Mouse (Mus musculus) adrenal gland, postnatal 4 days (tissue): Measurements from ENCODE around the gene Bri3. TPM values are rescaled to one million over a fixed set of nuclear protein-coding genes. Genes with fewer than 3 reads are reported as not detected.
A peak's percentile ranks its signal among the peaks of the same experiment; 100 is the strongest.
"Not testable (repeated sequence)": the region's sequence is repeated elsewhere in the genome, so short reads cannot be mapped to it uniquely, and the experiment has no call there.

Experiments
- DNase-seq, 2 experiments: peaks; one replicate each; pipeline ENCODE4 v3.0.0; 2021 to 2022; ENCODE audit warnings: low spot score in 2 of 2, mixed read lengths in 2 of 2
- total RNA-seq, 2 experiments: library from RNA; stranded (reverse); gene quantifications; 2 replicates each; pipeline ENCODE4 v1.2.3; 2021

Gene Bri3
- total RNA-seq, 2 experiments from 2014 or later, result 102 to 108 TPM

DNA sequence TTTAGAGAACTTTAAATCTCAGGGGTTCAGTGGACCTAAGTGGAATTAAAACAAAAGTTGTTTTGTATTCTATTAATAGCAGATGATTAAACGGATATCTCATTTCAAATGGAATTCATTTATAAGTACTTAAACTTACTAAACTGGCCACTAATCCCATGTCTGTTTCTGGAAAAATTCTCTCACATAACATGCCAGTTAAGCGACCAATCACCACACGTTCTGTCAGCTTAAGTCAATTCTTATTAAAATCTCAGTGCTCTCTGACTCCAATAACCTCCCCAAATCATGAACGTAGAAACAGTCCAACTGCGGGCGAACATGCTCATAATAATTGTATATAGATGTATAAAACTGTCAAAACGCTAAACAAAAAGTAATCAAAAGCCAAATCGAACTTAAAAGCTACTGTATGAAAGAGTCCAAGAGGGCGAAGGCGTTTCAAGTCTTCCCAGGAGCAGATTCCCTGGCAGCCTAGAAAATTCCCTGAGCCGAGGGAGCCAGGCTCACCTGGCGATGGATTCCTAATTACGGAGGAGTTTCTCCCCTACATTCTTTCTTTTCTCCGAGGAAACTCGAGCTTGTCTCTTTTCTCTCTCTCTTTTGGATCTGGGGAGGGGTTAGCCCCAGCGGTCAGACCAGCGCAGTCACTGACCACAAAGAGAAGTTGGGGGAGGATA is 112.7 kb downstream of the Bri3 start:
- DNase-seq, result no peak

- no peak for DNase-seq
Measured at GRCm38 (mm10) chr5:144357551-144357880, 113.3 kb downstream of the Bri3 start.

DNA sequence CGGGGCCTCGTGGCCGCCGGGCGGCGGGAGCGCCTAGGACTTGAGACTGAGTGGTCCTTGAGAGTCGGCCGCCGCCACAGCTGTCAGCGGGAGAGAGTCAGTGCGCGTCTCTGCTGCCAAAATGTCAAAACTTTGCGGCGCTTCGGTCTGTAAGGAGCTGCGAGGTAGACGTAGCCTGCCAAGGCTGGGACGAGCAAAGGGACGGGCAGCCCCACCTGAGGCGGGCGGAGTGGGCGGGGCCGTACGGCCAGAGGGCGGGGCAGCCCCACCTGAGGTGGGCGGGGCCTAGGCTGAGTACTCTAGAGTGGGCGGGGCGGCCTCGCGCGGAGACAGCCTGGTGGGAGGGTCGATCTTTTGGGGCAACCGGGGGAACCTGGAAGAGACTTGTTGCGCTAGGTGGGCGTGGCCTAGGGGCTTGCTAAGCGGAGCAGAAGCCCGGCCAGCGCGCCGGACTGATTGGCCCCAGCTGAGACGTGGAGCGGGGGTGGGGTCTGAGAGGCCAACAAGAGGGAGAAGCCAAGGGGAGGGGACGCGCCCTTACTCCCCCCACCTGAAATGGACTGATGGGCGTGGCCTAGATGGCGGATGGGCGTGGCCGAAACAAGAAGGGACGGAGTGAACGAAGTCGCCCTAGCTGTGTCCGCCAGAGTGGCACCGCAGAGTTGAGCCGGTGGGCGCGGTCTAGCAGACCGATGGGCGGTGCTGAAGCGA is 113.8 kb downstream of the Bri3 start, which contains the start of gene Baiap2l1:
Gene Baiap2l1 (minus strand): TSS at position 232 of the 711 bp plus-strand sequence.
- peak; percentile 70 to 87 for DNase-seq

GRCm38 (mm10) chr5:144358592-144358917 is 114.3 kb downstream of the Bri3 start:
- DNase-seq, result no peak

DNA sequence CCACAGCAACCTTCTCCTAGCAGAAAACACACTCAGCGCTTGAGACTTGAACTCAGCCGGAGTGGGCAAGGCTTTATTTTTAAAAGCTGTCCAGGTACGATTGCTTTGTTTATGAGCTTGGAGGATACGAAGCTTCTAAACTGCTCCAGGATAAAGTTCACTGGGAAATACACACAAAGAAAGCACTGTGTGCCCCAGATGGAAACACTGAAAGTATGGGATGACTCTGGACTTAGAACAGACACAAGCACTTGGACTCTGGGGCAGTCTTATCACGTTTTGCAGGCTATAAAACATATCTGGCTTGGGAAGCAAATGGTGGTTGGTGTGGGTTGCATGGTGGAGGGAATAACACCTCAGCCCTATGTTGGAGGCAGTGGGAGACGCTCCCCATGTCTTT is 115.6 kb downstream of the Bri3 start:
- no peak for DNase-seq

DNA sequence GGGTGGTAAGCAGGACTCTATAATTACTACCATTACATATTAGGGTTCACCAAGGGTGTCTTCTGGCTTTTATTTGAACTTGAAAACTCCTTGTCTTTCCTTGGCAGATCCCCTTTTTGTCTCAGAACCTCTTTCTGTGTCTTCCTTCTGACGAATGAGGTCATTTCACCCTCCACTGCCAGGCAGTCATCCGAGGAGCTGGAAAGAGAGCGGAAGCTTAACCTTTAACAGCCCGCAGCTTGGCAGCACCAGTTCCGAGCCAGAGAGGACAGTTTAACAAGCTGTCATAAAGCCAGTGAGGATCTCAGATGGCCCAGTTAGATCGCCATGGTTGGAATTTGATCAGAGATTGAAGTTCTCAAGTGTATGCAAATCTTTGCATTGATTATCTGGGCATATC is 116.1 kb downstream of the Bri3 start:
- no peak for DNase-seq

GRCm38 (mm10) chr5:144364680-144365357 is 120.6 kb downstream of the Bri3 start:
- no peak for DNase-seq

DNA sequence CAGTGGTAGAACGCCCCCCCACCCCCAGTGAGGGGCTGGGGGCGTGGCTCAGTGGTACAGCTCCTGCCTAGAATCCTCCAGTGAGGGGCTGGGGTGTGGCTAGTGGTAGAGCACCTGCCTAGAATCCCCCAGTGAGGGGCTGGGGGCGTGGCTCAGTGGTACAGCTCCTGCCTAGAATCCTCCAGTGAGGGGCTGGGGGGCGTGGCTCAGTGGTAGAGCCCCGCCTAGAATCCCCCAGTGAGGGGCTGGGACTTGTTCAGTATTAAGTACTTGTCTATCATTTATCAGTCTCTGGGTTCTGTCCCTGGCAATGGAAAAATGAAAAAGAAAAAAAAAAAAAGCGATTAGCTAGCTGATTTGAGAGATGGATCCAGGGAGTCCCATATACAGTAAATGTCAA is 122.3 kb downstream of the Bri3 start:
- DNase-seq, result not testable (repeated sequence)

- DNase-seq, result no peak
Measured at GRCm38 (mm10) chr5:144368661-144369205, 124.5 kb downstream of the Bri3 start.

DNA sequence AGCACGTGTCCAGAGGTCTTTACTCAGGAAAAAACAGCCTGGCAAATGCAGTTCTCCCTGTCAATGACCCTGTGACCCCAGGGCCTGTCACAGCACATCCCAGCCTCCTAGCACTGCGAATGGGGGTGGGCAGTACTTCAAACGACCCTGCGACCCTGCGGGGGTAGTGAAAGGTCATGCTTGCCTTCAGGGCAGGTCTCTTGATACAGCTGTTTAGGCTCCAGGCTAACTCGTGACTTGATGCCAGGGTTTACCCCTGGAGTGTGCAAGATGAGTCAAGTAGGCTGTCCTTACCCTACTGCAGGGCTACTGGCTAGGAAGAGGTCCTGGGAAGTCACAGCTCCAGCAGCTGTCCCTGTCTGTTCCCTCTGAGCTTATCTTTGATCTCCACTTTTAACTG is 126.7 kb downstream of the Bri3 start:
- DNase-seq, result no peak

DNA sequence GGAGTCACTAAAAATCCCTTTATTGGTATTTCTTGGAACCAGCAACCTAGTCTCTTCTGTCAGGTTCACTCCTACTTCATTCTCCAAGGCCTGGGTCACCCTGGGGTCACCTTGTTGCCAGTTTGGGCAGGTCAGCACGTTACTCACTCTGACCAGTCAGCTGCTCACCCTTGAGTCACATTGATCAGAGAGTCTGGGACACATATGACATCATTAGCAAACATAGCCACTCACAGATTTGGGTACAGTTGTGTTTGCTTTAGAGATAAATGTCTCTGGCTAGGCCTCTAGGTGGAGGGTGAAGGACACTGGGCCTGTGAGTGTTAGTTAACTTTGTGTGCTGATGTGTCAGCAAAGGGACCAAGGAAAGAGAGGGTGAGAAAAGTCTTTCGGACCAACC is 127.9 kb downstream of the Bri3 start:
- DNase-seq, result no peak

DNA sequence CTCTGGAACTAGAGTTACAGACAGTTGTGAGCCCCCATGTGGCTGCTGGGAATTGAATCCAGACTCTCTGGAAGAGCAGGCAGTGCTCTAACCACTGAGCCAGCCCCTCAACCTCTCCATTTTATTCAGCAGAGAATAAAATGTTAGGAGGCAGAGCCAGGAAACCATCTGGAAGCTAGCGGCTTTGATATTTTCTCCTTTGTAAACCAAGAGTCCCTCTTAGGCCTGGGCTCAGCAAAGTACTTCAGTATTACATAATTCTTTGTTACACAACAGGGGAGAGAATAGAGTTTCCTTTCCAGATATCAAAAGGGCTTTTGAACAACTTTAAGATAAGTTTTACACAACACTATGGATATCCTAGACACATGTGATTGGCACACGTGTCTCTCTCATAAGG is 128.6 kb downstream of the Bri3 start:
- DNase-seq, result no peak

GRCm38 (mm10) chr5:144379431-144379830 is 135.2 kb downstream of the Bri3 start:
- no peak for DNase-seq

GRCm38 (mm10) chr5:144380689-144381088 is 136.5 kb downstream of the Bri3 start:
- no peak for DNase-seq

- no peak for DNase-seq
Measured at GRCm38 (mm10) chr5:144381782-144382181, 137.5 kb downstream of the Bri3 start.

GRCm38 (mm10) chr5:144383936-144384335 is 139.7 kb downstream of the Bri3 start:
- no peak for DNase-seq

DNA sequence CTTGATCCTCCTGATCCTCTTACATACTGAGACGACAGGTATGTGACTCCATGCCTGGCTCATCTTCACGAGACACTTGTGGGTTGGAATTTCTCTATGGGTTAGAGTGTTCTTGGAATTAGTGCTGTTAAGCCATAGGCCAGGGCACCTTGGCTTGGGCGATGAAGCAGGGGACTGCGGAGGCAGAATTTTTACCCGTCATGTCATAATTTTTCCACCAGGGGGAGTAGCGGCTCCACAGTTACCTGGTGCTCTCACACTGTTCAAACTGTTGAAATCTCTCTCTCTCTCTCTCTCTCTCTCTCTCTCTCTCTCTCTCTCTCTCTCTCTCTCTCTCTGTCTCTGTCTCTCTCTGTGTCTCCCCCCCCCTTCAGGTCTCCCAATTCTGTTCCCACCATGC is 143.6 kb downstream of the Bri3 start:
- peak; percentile 21 to 27 for DNase-seq

GRCm38 (mm10) chr5:144394142-144394541 is 149.9 kb downstream of the Bri3 start:
- DNase-seq, result no peak

GRCm38 (mm10) chr5:144397566-144397965 is 153.3 kb downstream of the Bri3 start:
- no peak for DNase-seq

GRCm38 (mm10) chr5:144400821-144401220 is 156.6 kb downstream of the Bri3 start:
- DNase-seq, result no peak

- no peak for DNase-seq
Measured at GRCm38 (mm10) chr5:144406256-144406655, 162.0 kb downstream of the Bri3 start.

DNA sequence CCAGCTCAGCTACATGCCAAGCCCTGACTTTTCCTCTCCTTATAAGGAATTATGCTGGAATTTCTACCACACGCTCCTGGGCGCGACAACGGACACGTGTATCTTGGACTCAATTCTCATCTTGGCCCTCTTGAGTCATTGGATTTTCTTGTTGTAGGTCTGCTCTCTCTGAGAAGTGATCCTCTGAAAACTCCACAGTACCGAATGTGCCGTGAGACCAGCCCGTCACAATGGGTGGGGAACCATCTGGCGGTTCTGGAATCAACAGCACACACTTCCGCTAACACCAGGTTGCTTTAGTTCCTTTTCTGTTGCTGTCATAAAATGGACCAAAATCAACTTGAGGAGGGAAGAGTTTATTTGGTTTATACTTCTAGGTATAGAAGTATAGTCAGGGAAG is 166.4 kb downstream of the Bri3 start:
- DNase-seq, result no peak
